Mouse (Mus musculus) induced T-regulatory cell, adult 2 months (primary cell): Measurements from ENCODE around the gene Tmem259.

ENCODE experiments used
- DNase-seq: peaks from one replicate; pipeline ENCODE4 v3.0.0-alpha.2; 2012; ENCODE audit warnings: low read depth

Tmem259 gene

DNA sequence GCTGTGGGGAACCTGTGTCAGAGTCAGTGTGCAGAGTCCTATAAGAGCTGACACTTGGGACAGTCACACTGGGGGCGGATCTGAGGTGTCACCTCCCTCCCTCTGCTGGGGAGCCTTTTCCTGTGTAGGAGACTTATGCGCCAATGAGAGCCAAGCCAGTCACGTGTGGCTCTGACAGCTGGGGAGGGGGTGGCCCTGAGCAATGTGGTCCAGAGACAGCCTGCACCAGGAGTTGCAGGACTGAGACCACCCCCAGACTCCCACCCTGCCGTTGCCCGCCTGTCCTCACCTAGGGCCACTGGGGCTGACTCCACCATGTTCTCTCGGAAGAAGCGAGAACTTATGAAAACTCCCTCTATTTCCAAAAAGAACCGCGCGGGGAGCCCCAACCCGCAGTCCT lies 32.4 kb upstream of the Tmem259 start, which contains the start of gene Arhgap45:
TSS of gene Arhgap45 (plus strand) at position 143 of the 400 bp plus-strand sequence.
- DNase-seq = peak; percentile 95

DNA sequence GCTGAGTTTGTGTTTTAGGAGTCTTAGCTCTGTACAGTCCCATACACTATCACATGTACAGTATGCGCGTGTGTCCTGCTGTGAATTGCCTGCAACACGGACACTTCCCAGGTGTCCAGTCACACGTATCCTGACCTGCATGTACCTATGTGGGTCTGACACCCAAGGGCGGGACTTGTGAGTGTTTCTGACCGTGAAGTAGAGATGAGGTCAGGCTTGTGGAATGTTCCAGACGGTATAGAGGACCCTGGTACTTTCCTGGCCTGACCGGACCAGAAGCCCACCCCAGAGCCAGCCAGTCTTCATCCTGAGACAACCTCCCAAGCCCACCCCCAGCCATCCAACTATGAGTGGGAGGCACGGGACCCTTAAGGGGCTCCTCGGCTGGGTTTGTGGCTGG lies 31.5 kb upstream of the Tmem259 start:
- no peak for DNase-seq

DNA sequence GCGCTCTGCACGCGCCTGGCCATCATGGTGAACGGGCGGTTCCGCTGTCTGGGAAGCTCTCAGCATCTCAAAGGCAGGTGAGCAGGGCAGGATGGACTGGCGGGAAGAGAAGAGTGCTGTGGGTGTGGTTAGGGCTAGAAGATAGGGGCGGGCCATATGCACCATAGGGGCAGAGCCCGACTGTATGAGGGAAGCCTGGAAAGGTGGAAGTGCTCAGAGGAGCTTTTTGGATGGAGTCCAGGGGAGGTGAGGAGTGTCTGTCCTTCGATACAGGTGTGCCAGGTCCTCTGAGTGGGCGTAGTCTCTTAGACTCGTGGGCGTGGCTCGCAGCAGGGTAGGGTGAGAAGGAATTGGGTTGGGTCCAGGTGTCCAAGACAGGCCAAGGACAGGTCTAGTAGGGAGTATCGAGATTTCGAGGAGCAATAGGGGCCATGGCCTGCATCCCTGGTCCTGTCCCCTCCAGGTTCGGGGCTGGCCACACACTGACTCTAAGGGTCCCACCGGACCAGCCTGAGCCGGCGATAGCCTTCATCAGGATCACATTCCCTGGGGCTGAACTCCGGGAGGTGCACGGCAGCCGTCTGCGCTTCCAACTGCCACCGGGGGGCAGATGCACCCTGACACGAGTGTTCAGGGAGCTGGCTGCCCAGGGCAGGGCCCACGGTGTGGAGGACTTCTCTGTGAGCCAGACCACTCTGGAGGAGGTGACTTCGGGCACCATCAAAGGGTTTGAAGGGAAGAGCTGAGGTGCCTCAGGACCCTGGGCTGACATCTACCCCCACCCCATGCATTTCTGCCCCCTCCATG lies 30.6 kb upstream of the Tmem259 start:
- DNase-seq = peak; percentile 46

DNA sequence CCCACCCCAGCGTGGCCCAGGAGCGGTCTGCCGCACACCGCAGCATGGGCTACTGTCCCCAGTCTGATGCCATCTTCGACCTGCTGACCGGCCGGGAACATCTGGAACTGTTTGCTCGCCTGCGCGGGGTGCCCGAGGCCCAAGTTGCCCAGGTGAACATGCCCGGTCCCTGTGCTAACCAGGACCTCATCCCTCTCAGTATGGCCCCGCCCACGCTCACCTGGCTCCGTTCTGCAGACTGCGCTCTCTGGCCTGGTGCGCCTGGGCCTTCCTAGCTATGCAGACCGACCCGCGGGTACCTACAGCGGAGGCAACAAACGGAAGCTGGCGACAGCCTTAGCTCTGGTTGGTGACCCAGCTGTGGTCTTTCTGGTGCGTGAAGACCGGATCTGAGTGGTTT lies 29.5 kb upstream of the Tmem259 start:
- no peak for DNase-seq

DNA sequence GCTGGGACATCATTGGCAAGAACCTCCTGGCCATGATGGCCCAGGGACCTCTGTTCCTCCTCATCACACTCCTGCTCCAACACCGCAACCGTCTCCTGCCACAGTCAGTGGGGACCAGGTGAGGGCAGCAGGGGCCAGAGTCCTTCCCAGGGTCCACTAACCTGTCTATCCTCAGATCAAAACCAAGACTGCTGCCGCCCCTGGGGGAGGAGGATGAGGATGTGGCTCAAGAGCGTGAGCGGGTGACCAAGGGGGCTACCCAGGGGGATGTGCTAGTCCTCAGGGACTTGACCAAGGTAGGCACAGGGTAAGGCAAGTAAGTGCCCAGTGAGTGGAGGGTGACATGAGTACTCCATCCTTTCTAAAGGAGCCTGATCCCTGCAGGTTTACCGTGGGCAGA lies 27.6 kb upstream of the Tmem259 start:
- DNase-seq = no peak

DNA sequence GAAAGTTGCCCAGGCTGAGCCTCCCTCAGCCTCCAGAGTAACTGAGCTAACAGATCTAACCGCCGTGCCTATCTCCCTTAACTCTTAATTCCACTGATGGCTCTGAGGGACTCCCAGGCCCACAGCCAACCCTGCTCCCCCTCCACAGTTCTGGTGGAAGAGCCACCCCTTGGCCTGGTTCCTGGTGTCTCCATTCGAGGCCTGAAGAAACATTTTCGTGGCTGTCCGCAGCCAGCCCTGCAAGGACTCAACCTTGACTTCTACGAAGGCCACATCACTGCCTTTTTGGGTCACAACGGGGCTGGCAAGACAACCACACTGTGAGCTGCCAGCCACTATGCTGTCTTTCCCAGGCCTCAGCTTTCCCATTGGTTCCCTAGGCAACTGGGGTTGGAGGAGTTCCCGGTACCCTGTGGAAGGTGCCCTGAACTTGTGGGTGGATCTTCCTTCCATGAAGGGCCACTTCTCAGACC lies 20.1 kb upstream of the Tmem259 start:
- no peak for DNase-seq

DNA sequence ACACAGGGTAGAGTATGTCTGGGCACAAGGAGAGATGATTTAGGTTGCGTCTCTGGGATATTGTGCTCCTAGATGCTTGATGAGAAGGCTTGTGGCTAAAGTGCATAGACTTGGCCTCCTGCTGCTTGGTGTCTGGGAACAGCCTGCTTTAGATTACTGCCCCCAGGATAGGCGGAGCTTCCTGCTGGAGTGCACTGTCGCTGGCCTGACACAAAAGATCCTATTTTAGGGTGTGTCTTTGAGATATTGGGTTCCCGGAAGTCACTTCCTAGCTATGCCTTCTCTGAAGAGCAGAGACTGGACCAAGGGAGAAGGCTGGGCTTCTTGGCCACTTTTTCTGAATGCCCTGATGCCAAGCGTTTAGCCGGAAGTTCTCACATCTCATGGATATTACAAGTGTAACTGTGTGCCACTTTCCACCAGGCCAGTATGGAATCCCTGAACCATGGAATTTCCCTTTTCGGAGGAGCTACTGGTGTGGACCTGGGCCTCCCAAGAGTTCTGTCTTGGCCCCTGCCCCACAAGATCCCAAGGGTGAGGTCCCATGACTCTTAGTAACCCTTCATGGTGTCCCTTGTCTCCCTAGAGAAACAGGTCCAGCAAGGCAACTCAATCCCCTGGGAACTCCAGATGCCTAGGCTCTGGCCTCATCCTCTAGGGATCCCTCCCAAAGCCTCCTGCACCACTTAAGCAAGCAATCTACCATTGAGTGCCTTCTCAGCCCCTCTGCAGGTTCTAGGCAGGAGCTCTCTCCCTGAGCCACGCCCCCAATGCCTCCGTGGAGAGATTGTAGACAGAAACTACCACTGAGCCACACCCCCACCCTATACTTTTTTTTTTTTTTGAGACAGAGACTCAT lies 19.5 kb upstream of the Tmem259 start:
- no peak for DNase-seq

DNA sequence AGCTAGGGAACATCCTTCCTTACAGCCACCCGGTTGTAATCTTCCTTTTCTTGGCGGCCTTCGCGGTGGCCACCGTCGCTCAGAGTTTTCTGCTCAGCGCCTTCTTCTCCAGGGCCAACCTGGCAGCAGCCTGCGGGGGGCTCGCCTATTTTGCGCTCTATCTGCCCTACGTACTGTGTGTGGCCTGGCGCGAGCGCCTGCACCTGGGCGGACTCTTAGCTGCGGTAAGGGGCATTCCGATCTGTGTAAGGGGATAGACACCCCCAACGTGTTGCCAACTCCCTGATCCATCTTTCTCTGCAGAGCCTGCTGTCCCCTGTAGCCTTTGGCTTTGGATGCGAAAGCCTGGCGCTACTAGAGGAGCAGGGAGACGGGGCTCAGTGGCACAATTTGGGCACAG lies 18.7 kb upstream of the Tmem259 start:
- DNase-seq = no peak

DNA sequence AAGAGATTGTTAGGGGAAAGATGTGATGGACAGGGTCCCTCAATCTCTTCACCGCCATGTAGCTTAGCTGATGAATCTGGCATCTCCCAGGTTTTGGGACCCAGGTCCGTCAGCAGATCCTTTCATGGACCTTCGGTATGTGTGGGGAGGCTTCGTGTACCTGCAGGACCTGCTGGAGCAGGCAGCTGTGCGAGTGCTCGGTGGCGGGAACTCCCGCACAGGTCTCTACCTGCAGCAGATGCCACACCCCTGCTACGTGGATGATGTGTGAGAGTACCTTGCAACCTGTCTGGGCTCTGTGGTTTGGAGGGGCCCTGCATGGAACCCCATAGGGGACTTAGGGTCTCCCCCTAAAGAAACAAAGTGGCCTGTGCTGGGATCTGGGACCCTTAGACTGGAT lies 17.8 kb upstream of the Tmem259 start:
- DNase-seq = no peak

DNA sequence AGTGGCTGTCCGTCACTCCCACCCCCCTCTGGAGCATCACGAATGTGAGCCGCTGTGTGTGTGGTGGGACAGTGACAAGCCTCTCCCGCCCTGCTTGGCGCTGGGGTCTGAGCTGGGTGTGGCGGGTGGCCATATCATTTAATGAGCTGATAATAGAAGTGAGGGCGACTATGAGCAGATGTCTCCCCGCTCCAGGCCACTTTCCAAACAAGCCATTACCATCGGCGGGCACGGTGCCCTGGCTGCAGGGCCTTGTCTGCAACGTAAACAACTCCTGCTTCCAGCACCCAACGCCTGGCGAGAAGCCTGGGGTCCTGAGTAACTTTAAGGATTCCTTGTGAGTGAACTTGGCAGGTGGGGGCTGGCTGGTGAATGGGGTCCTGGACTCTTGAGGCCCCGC lies 13.7 kb upstream of the Tmem259 start:
- DNase-seq = no peak

DNA sequence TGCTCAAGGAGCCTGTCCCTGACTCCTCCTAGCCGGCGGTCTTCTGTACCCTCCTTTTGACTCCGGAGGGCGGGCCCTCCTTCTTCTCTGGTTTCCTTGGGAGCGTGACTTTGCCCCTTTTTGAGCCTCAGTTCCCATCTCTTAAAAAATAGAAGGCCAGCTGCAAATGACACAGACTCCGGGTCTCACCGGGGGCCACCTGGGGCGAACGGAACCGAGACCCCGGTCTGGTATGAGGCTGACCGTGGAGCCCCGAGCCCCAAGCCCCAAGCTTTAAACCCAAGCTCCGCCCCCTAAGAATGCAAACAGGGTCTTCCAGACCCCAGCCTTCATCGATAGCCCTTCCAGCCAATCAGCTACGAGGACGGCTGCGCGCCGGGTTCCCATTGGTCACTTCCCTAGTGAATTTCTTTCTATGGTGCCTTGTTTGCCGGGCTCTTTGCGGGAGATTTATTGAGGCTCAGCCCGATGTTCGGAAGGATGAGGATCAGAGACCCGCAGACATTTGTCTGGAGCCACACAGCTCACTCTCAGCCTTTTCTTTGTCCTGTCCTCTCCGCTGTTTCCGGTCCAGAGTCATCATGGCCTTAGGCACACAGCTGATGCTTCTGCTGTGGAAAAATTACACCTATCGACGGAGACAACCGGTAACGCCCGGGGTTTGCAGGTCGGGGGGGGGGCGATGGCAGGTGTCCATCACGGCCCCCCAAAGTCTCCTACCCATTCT lies 13.1 kb upstream of the Tmem259 start:
- DNase-seq = peak; percentile 82

DNA sequence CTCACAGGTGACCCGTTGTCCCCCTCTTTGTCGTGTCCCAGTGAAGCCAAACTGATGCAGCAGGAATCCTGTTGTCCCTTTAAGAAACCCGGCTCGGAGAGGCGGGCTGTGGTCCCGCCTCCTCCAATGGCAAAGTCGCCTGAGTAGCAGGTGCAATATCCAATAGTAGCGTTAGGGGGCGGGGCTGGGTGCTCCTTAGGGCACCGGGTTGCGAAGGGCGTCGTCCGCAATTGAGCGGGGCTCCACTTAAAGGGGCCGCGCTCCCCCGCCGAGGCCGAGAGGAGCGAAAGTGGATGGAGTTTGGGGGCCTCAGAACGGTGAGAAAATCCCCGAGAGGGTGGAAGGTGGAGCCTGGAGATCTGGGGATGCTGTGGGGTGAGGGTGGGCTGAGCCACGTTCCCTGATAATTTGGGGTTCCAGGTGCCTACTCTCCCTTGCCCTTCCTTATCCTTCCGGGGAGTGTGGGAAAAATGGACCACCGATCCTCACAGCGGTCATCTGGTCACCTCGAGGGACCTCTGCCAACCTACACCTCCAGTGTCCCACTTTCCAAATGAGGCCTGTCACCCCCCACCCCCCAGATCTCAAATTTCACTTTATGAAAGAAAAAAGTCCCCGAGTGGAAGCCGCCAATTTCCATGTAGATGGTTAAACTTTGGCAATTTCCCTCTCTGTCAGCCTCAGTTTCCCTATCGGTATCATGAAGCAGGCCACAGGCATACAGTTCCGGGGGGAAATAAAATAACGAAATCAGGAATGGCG lies 12.3 kb upstream of the Tmem259 start, which contains the start of gene Abca7:
TSS of gene Abca7 (plus strand) at position 223 of the 762 bp plus-strand sequence.
- peak; percentile 98 for DNase-seq

DNA sequence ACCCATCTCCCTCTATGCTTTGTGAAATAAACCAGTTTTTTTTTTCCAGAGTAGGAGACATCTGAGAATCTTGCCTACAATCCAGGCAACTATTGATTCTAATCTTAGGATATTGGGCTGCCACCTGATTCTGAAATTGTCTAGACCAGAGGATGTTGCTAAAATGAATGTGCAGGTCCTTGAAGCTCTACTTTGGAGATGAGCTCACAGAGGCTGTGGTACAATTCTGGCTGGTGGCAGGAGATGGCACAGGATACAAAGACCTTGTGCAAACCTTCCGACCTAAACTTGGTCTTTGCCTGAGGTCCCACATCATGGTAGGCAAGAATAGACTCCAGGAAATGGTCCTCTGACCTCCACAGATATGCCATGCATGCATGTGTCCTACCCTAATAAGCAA lies 11.5 kb upstream of the Tmem259 start:
- peak; percentile 69 for DNase-seq

DNA sequence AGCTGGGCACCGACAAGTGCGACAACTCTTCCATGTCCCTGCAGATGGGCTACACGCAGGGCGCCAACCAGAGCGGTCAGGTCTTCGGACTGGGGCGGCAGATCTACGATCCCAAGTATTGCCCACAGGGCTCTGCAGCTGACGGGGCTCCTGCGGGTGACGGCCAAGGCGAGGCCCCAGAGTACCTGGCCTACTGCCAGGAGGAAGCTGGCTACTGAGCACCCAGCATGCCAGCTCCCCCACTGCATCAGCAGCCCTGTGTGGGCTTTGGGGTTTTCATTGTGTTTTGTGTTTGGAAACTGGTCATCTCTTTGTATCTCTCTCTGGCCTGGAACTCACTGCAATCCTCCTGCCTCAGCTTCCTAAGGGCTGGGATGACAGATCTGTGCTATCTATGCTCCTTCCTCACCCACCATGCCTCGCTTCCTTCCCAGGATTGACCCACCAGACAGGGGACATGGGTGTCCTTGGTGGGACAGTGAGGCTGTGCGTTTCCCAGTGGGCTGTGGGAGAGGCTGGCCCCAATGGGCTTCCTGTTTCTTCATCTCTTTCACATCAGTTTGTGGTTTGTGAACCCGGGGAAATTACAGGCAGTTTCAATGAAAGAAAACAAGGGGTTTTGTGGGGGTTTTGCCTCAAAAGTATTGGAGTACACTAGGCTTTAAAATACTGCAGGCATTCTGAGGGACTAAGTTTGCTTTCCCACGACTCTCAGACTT lies 10.4 kb upstream of the Tmem259 start:
- DNase-seq = peak; percentile 72

DNA sequence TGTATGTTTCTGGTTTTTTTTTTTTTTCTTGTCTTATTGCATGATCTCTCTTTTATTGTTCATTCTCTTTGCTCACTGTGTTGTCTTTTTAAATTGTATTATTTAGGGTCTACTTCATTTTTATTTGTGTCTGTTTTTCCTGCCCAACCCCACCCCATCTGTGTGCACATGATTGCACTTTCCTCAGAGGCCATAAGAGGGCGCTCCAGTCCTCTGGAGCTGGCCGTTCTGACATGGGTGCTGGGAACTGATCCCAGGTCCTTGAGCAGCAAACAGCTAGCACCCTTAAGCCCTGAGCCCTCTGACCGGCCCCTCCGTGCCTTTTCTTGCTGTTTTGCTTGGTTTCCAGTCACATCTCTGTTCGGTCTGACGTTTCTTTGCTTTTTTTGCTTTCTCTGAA lies 7.4 kb upstream of the Tmem259 start:
- peak; percentile 47 for DNase-seq

DNA sequence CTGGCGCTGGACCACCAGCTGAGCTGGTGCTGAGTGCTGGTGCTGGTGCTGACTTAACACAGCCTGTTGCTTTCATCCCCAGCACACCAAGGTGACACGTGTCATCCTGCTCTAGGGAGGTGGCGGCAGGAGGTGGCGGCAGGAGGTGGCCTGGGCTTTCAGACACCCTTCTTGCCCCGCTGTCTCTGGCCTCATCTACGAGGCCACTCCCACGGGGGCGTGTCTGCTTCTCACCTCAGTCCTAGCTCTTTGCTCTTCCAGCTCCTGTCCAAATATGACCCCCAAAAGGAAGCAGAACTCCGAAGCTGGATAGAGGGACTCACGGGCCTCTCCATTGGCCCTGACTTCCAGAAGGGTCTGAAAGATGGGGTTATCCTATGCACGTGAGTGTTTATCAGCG lies 7.0 kb upstream of the Tmem259 start:
- DNase-seq = no peak

DNA sequence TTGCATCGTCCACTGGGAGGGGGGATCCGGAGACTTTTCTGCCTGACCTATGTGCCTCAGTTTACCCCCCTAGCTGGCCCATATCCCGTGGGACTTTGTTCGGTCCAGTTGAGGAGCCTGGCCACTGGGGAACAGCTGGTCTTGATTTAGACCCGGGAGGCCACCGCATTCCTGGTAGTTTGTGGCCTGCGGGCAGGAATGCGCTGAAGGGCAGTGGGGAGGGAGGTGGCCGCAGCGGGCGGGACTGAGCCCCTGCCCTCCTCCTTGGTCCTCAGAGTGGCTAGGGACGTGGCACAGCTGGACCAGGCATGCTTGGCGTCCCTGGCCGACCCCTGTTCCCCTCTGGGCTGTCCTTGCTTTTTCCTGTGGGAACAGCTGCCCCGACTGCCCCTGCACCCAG lies 5.7 kb upstream of the Tmem259 start:
- no peak for DNase-seq

DNA sequence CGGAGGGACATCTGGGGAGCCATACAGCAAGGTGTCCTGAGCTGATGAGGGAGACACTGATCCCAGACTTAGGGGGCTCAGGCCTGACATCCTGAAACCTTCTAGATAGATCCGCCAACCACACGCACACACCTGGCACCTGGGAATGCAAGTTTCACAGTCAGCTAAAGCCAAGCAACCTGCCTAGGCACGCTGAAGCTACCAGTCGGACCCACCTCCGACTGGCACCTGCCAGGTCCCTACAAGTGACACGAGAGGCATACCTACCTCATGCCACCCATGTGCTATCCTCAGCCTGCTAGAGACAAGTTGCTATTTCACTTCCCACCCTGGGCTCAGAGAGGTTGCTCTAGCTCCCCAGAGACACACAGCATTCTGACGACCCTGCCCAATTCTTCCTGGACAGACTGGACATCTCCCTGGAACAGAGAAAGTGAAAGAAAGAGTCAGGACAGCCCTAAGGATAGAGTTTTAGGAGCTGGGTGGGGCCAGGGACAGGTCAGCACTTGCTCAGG lies 5.2 kb upstream of the Tmem259 start:
- DNase-seq = no peak

DNA sequence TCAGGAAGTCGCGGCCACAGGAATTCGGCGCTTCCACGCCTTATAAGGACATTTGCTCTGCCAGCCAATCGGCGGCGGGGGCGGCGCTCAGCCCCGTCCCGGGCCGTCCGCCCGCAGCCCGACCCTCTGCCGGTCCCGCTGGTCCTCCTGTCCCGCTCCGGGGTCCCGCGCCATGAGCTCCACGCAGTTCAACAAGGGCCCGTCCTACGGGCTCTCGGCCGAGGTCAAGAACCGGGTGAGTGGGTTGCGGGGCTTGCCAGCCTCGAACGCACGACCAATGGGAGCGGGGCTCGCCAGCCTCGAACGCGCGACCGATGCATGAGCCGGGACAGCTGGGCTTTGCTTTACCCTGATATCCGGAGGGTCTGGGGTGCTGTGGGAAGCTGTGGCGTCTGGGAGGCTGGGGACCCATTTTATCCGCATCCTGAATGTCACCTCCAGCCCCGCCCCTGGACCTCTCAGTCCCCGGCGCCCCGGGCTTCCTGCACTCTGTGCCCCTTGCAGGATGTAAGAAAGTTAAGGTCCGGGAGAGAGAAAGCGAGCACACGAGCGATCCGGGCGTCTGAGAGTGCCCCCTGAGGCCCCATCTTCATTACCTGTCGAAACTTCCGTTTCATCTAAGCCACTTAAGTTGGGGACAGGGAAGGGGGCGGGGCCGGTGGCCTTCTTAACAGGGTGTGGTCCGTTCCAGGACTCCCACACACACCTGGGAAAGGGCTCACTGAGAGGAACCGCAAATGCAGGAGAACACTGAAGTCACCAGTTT lies 4.6 kb upstream of the Tmem259 start, which contains the start of gene Cnn2:
TSS of gene Cnn2 (plus strand) at position 79 of the 766 bp plus-strand sequence.
- peak; percentile 81 for DNase-seq
